In genomic region chr4:125122431-125123278, GRCm38 (mm10) we compare ENCODE assay signal across 10 mouse cellular contexts. TPM values are rescaled to one million over a fixed set of nuclear protein-coding genes. Genes with fewer than 3 reads are reported as not detected.
A peak's percentile ranks its signal among the peaks of the same experiment; 100 is the strongest.
DNase-seq lines count a peak whose midpoint lies in the region; ATAC-seq lines count a peak whose summit lies in the region.
"Had no signal": no experiment of that assay in that cellular context is flagged by ENCODE, and none has a peak within 500 bp of the region (broad histone marks: within the 10 kb centered on the region; RNA-seq: fewer than 3 reads in every experiment).

No protein-coding gene starts in this region.

- H3K4me3 ChIP-seq in heart, embryonic 13.5 days, result no peak overlapping the region
- no peak overlapping the region for H3K4me3 ChIP-seq in limb, embryonic 12.5 days (replicated peaks)
- H3K4me3 ChIP-seq: left cerebral cortex, adult 2 months had no signal

- intact Hi-C loops in heart, postnatal 25 days (cut with DNase I), result no loop called here

- ATAC-seq in heart, embryonic 13.5 days (ENCODE audit: extremely low read depth, insufficient number of reproducible peaks, low FRiP score, low TSS enrichment), result no peak
- no peak for ATAC-seq in limb, embryonic 12.5 days (ENCODE audit: insufficient number of reproducible peaks, insufficient read depth, low FRiP score, low TSS enrichment, low read depth)
- no peak for ATAC-seq in erythroblast, adult 5-6 weeks (replicated peaks; ENCODE audit: low FRiP score, poor library complexity, severe bottlenecking)

- peak overlapping the region; percentile 50; the same call in 1 of the 2 replicates for H3K27ac ChIP-seq in heart, embryonic 13.5 days (replicated peaks)
- no peak overlapping the region for H3K27ac ChIP-seq in limb, embryonic 12.5 days
- H3K27ac ChIP-seq: left cerebral cortex, adult 2 months had no signal

- DNase-seq in heart, adult 11 months, result peak; percentile 99
- no peak for DNase-seq in heart, postnatal 25 days (ENCODE audit: low spot score)
- peak; percentile 90 for DNase-seq in adrenal gland, postnatal 14 days
- DNase-seq in ovary, postnatal 14 days (ENCODE audit: low spot score), result peak; percentile 42
- no peak for DNase-seq in layer of hippocampus, postnatal 36 days

- no peaks in the 10 kb centered on the region for H3K9me3 ChIP-seq in heart, embryonic 13.5 days
- H3K9me3 ChIP-seq in limb, embryonic 12.5 days, result no peaks in the 10 kb centered on the region

- H3K4me2 ChIP-seq in heart, embryonic 13.5 days, result peak overlapping the region; percentile 37
- H3K4me2 ChIP-seq in limb, embryonic 12.5 days, result no peak overlapping the region

- H3K36me3 ChIP-seq in heart, embryonic 13.5 days, result peaks cover 16% of the 10 kb centered on the region
- H3K36me3 ChIP-seq in limb, embryonic 12.5 days, result no peaks in the 10 kb centered on the region

- 19% methylated on average over 16 of the region's 16 CpGs for WGBS in heart, embryonic 13.5 days
- 17% methylated on average over 16 of the region's 16 CpGs for whole genome bisulfite sequencing in limb, embryonic 12.5 days

- no peaks in the 10 kb centered on the region for H3K27me3 ChIP-seq in heart, embryonic 13.5 days (replicated peaks)
- H3K27me3 ChIP-seq in limb, embryonic 12.5 days, result peaks cover 48% of the 10 kb centered on the region

- peaks cover 46% of the 10 kb centered on the region for H3K4me1 ChIP-seq in heart, embryonic 13.5 days
- H3K4me1 ChIP-seq in limb, embryonic 12.5 days (replicated peaks), result peaks cover 28% of the 10 kb centered on the region

- peak overlapping the region; percentile 70 for H3K9ac ChIP-seq in heart, embryonic 13.5 days
- H3K9ac ChIP-seq in limb, embryonic 12.5 days (replicated peaks), result 0 out of 2 replicates have a peak overlapping the region, but pooled peaks have one; percentile 40

RNA-seq across cellular contexts. Expression of gene Zc3h12a, which starts 5.0 kb away (rescaled TPM):
- 1 to 10 TPM; 3.5 to 4.1 TPM for total RNA-seq in heart, postnatal 25 days (2021)
- total RNA-seq in adrenal gland, postnatal 14 days (2021), result 5.4 and 6.3 TPM in 2 replicates
- polyA plus RNA-seq in heart, embryonic 13.5 days (2015; fragmentation: Nextera tagmentation; extraction: Ambion mirVana), result 0.59 and 0.62 TPM in 2 replicates
- polyA plus RNA-seq in limb, embryonic 12.5 days (2016; fragmentation: Nextera tagmentation; extraction: Ambion mirVana), result 0.24 and 0.32 TPM in 2 replicates
- 1.3 and 1.5 TPM in 2 replicates for total RNA-seq in erythroblast, adult 5-6 weeks (2015; ENCODE audit: low replicate concordance)
- 1.2 TPM in 1 of 2 replicates, not detected in the other for total RNA-seq in erythroblast, adult 5-6 weeks (2017; ENCODE audit: low replicate concordance)
- total RNA-seq in layer of hippocampus, postnatal 36 days (2021), result 1 to 10 TPM in 1 of 2 experiments, under 1 TPM in 1; 0.83 to 1.2 TPM

RNA-seq across cellular contexts. Expression of gene Meaf6, which starts 37.7 kb away (rescaled TPM):
- 10 to 100 TPM; 21.1 to 22.0 TPM for total RNA-seq in heart, postnatal 25 days (2021)
- 28.9 and 33.0 TPM in 2 replicates for total RNA-seq in adrenal gland, postnatal 14 days (2021)
- 42.6 and 43.3 TPM in 2 replicates for polyA plus RNA-seq in heart, embryonic 13.5 days (2015; fragmentation: Nextera tagmentation; extraction: Ambion mirVana)
- 74.6 and 76.9 TPM in 2 replicates for polyA plus RNA-seq in limb, embryonic 12.5 days (2016; fragmentation: Nextera tagmentation; extraction: Ambion mirVana)
- 15.0 and 20.8 TPM in 2 replicates for total RNA-seq in erythroblast, adult 5-6 weeks (2015; ENCODE audit: low replicate concordance)
- 20.4 and 34.7 TPM in 2 replicates for total RNA-seq in erythroblast, adult 5-6 weeks (2017; ENCODE audit: low replicate concordance)
- 100 to 1,000 TPM; 112 to 118 TPM for total RNA-seq in layer of hippocampus, postnatal 36 days (2021)

RNA-seq across cellular contexts. Expression of gene Snip1, which starts 56.2 kb away (rescaled TPM):
- 1 to 10 TPM; 7.6 to 8.8 TPM for total RNA-seq in heart, postnatal 25 days (2021)
- total RNA-seq in adrenal gland, postnatal 14 days (2021), result 17.1 and 17.8 TPM in 2 replicates
- polyA plus RNA-seq in heart, embryonic 13.5 days (2015; fragmentation: Nextera tagmentation; extraction: Ambion mirVana), result 14.0 and 18.8 TPM in 2 replicates
- 39.6 and 40.9 TPM in 2 replicates for polyA plus RNA-seq in limb, embryonic 12.5 days (2016; fragmentation: Nextera tagmentation; extraction: Ambion mirVana)
- total RNA-seq in erythroblast, adult 5-6 weeks (2015; ENCODE audit: low replicate concordance), result 5.9 and 9.8 TPM in 2 replicates
- total RNA-seq in erythroblast, adult 5-6 weeks (2017; ENCODE audit: low replicate concordance), result 7.5 and 17.4 TPM in 2 replicates
- 10 to 100 TPM; 16.2 to 16.5 TPM for total RNA-seq in layer of hippocampus, postnatal 36 days (2021)

RNA-seq across cellular contexts. Expression of gene Dnali1, which starts 57.2 kb away (rescaled TPM):
- not detected for total RNA-seq in heart, postnatal 25 days (2021)
- not detected in 2 replicates for total RNA-seq in adrenal gland, postnatal 14 days (2021)
- polyA plus RNA-seq in heart, embryonic 13.5 days (2015; fragmentation: Nextera tagmentation; extraction: Ambion mirVana), result 0.11 and 0.13 TPM in 2 replicates
- not detected in 2 replicates for polyA plus RNA-seq in limb, embryonic 12.5 days (2016; fragmentation: Nextera tagmentation; extraction: Ambion mirVana)
- not detected in 2 replicates for total RNA-seq in erythroblast, adult 5-6 weeks (2015; ENCODE audit: low replicate concordance)
- total RNA-seq in erythroblast, adult 5-6 weeks (2017; ENCODE audit: low replicate concordance), result not detected in 2 replicates
- total RNA-seq in layer of hippocampus, postnatal 36 days (2021), result under 1 TPM; 0.62 to 0.76 TPM
- total RNA-seq: ES-E14 had no signal

Comparison
In these comparisons a context has a peak if more than half of its experiments do, and no peak if none do; other contexts are left out.
1. DNase-seq: peak in heart, adult 11 months (single experiment), adrenal gland, postnatal 14 days (single experiment) and ovary, postnatal 14 days (single experiment); none in heart, postnatal 25 days (single experiment) and layer of hippocampus, postnatal 36 days (0 of 2).